Mouse (Mus musculus) cortical plate, adult 2 months (tissue): Measurements from ENCODE around the gene Lypd4.

ENCODE experiments used
- CTCF ChIP-seq: fragments of 200-500 bp; IDR thresholded peaks from 2 replicates; pipeline ENCODE4 v1.5.1; 2011; ENCODE audit warnings: mild to moderate bottlenecking, control low read depth, low read length; ENCODE audit not compliant: insufficient read depth; ENCODE audit errors: extremely low read depth
- POLR2A ChIP-seq: fragments of 200-500 bp; IDR thresholded peaks from 2 replicates; pipeline ENCODE4 v1.6.1; 2011; ENCODE audit warnings: mild to moderate bottlenecking, low read length, control low read depth; ENCODE audit not compliant: insufficient read depth; ENCODE audit errors: extremely low read depth

DNA sequence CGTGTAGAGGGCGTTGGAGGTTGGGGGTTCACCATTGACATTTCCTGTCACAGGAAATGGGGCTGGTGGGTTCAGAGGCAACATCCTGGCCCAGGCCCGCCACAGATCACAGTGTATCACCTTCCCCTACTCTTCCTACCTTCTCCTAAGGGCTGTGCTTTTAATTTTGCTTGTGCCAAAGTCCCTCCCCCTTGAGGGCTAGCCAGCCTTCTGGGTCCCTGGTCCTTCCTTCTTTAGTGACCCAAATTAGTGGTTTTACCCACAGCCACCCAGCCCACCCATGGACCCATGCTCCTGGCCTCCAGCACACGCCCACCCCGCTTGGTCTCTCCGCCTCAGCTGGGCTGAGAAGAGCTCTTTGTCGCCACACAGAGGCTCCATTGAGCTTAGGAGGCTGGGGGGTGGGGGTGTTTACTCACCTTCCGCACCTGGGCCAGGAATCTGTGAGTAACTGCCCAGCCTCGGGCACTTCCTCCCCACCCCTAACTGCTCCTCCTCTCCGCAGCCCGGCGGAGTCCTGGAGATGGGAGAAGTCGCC lies 37.5 kb upstream of the Lypd4 start:
- no peak for TF ChIP-seq CTCF
- TF ChIP-seq POLR2A, result no peak
